Mouse (Mus musculus) embryonic facial prominence, embryonic 15.5 days (tissue): ENCODE results near the gene Borcs5. TPM values are rescaled to one million over a fixed set of nuclear protein-coding genes. Genes with fewer than 3 reads are reported as not detected.
A peak's percentile ranks its signal among the peaks of the same experiment; 100 is the strongest.
"Not testable (repeated sequence)": the region's sequence is repeated elsewhere in the genome, so short reads cannot be mapped to it uniquely, and the experiment has no call there.

Experiments used
- ATAC-seq: fragments of 200-750 bp; cut with Nextera tagmentation; 2 replicates; pipeline ENCODE4 v1.8.0; 2017; ENCODE audit warnings: low read depth, moderate TSS enrichment; ENCODE audit not compliant: insufficient number of reproducible peaks, low FRiP score, low TSS enrichment
- H3K27ac ChIP-seq: fragments of 300-500 bp; sonication (generic); replicated peaks from 2 replicates; pipeline ENCODE4 v1.5.1; 2015; ENCODE audit warnings: mild to moderate bottlenecking, inconsistent platforms
- H3K27me3 ChIP-seq: fragments of 300-500 bp; sonication (generic); 2 replicates; pipeline ENCODE4 v1.6.1; 2015; ENCODE audit warnings: inconsistent platforms
- H3K36me3 ChIP-seq: fragments of 300-500 bp; sonication (generic); 2 replicates; pipeline ENCODE4 v1.6.1; 2015; ENCODE audit warnings: mild to moderate bottlenecking, inconsistent platforms
- H3K4me1 ChIP-seq: fragments of 300-500 bp; sonication (generic); 2 replicates; pipeline ENCODE4 v1.6.1; 2015; ENCODE audit warnings: inconsistent platforms
- H3K4me2 ChIP-seq: fragments of 300-500 bp; sonication (generic); replicated peaks from 2 replicates; pipeline ENCODE4 v1.6.1; 2015; ENCODE audit warnings: mild to moderate bottlenecking, inconsistent platforms
- H3K4me3 ChIP-seq: fragments of 300-500 bp; sonication (generic); replicated peaks from 2 replicates; pipeline ENCODE4 v1.5.1; 2015; ENCODE audit warnings: mild to moderate bottlenecking, inconsistent platforms
- H3K9ac ChIP-seq: fragments of 300-500 bp; sonication (generic); 2 replicates; pipeline ENCODE4 v1.6.1; 2015; ENCODE audit warnings: inconsistent platforms
- H3K9me3 ChIP-seq: fragments of 300-500 bp; sonication (generic); replicated peaks from 2 replicates; pipeline ENCODE4 v1.6.1; 2016; ENCODE audit warnings: inconsistent platforms
- WGBS: fragments of 180-500 bp; shearing (Covaris S2); methylation state at CpG from one replicate; pipeline ENCODE4 v1.1.7; 2015; 5-methylcytosine and 5-hydroxymethylcytosine counted together
- polyA plus RNA-seq: library from polyadenylated mRNA; unstranded; fragments of >200 nt; fragmentation: Nextera tagmentation; extraction: Ambion mirVana; gene quantifications from 2 replicates; pipeline ENCODE4 v1.2.1, GENCODE M21; 2015

Gene Borcs5
- polyA plus RNA-seq, 1 experiment from 2014 or later = 21.8 TPM

DNA sequence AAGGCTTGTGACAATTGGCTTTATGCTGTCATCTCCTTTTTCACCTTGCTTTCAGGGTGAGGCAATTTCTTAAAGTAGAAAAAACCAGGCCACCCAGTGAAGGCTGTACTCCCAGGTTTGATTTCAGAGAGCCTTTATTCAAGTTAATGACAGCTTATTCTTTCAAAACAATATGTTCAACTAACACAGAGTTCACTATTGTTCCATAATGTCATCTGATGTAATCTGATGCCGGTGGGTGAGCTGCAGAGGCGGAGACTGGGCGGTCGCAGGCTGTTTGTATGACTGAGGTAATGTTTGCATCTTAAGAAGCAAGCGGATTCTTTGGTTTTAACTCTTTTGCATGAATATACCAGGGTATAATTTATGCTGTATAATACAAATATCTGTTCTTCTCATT lies 8.3 kb downstream of the Borcs5 start:
- no peak overlapping the region for H3K4me3 ChIP-seq
- H3K9me3 ChIP-seq = no peaks in the 10 kb centered on the region
- peaks cover 9% of the 10 kb centered on the region; the same call in 1 of the 2 replicates for H3K4me1 ChIP-seq
- H3K9ac ChIP-seq = no peak overlapping the region
- ATAC-seq = peak; percentile 73
- H3K36me3 ChIP-seq = peaks cover 8% of the 10 kb centered on the region; the same call in 1 of the 2 replicates
- no peaks in the 10 kb centered on the region for H3K27me3 ChIP-seq
- 8% methylated on average over 5 of the region's 5 CpGs for WGBS
- H3K4me2 ChIP-seq = no peak overlapping the region
- peak overlapping the region; percentile 68 for H3K27ac ChIP-seq

DNA sequence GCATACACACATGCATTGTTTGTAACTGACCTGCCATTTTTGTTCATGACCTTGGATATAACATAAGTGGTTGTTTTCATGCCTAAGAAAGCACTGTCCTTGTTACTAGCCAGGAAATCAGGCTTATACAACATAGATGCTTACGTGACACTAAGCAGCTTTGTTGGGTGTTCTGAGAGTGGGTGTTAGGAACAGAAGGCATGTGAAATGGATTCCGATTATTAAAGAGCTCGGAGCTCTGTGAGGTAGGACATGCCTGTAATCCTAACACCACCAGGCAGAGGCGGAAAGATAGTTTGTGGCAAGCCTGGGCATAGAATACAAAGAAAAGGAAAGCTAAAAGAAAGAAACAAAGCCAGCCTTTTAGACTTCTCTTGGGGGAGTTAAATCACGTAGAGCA lies 9.0 kb downstream of the Borcs5 start:
- peaks cover 9% of the 10 kb centered on the region; the same call in 1 of the 2 replicates for H3K4me1 ChIP-seq
- 69% methylated on average over 5 of the region's 5 CpGs for WGBS
- no peak for ATAC-seq
- no peaks in the 10 kb centered on the region for H3K27me3 ChIP-seq
- no peak overlapping the region for H3K4me3 ChIP-seq
- peaks cover 8% of the 10 kb centered on the region; the same call in 1 of the 2 replicates for H3K36me3 ChIP-seq
- H3K9ac ChIP-seq = no peak overlapping the region
- H3K9me3 ChIP-seq = no peaks in the 10 kb centered on the region
- H3K4me2 ChIP-seq = no peak overlapping the region
- H3K27ac ChIP-seq = peak overlapping the region; percentile 29

DNA sequence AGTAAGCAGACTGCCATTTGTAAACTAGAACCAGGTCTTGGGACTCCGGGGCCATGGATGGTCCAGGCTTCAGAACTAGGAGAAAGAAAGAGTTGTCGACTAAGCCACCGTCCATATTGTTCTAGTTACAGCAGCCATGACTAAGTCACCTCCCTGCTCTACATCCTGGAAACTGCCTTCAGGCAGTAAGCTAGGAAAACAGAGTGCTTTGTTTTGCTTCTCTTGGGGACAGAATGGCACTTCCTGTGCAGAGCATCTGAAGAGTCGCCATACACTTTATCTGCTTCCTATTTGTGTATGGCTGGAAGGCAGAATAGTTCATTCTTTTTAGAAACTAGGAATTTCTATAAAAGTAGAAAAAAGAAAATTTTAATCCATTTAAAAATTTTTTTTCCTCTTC lies 17.2 kb downstream of the Borcs5 start:
- Histone ChIP-seq H3K4me2 (no peak overlapping the region), H3K27ac (peak overlapping the region; percentile 48; the same call in 1 of the 2 replicates), H3K36me3 (no peaks in the 10 kb centered on the region), H3K4me3 (no peak overlapping the region), H3K9me3 (no peaks in the 10 kb centered on the region), H3K27me3 (no peaks in the 10 kb centered on the region), H3K4me1 (peaks cover 12% of the 10 kb centered on the region; the same call in 1 of the 2 replicates), H3K9ac (no peak overlapping the region)
- no peak for ATAC-seq
- 20% methylated on average over 4 of the region's 4 CpGs for WGBS

DNA sequence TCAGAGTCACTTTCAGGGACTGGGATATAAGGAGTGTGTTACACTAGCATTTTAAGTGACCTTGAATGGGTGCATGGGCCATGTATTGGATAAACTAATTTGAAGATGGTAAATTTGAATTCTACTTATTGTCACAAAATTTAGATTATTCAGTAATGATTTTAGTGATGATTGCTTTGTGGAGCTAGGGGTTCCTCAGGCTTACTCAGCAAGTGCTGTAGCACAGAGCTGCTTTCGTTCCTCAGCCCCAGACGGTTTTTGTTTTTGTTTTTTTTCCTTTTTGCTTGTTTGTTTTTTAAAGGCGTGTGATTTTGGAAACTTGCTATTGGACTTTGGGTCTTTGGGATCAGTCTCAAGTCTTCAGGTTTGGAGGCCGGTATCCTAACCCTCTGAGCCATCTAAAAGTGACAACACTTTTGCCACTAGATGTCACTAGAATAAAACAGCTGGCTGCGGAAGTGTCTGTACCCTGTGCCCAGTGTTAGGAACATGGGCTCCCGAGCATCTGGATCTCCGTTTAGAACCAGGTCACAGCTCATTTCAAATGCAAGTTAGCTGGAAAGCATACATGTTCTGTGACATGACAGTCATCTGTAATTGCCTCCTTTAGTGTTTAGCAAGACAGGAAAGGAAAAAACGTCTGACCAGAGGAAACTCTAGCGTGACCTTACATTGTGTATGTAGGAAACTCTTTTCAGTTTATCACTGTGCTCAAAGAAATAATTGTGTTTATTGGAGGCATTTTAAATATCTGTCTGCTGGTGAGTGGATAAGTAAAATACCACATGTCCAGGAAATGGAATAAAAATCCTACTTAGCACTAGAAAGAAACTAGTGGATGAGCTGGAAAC lies 20.0 kb downstream of the Borcs5 start:
- no peaks in the 10 kb centered on the region for H3K36me3 ChIP-seq
- H3K4me2 ChIP-seq = no peak overlapping the region
- H3K4me3 ChIP-seq = no peak overlapping the region
- ATAC-seq = peak; percentile 86; the same call in 1 of the 2 replicates
- H3K27ac ChIP-seq = no peak overlapping the region
- no peaks in the 10 kb centered on the region for H3K27me3 ChIP-seq
- WGBS = 12% methylated on average over 9 of the region's 9 CpGs
- no peak overlapping the region for H3K9ac ChIP-seq
- no peaks in the 10 kb centered on the region for H3K9me3 ChIP-seq
- peaks cover 12% of the 10 kb centered on the region; the same call in 1 of the 2 replicates for H3K4me1 ChIP-seq

DNA sequence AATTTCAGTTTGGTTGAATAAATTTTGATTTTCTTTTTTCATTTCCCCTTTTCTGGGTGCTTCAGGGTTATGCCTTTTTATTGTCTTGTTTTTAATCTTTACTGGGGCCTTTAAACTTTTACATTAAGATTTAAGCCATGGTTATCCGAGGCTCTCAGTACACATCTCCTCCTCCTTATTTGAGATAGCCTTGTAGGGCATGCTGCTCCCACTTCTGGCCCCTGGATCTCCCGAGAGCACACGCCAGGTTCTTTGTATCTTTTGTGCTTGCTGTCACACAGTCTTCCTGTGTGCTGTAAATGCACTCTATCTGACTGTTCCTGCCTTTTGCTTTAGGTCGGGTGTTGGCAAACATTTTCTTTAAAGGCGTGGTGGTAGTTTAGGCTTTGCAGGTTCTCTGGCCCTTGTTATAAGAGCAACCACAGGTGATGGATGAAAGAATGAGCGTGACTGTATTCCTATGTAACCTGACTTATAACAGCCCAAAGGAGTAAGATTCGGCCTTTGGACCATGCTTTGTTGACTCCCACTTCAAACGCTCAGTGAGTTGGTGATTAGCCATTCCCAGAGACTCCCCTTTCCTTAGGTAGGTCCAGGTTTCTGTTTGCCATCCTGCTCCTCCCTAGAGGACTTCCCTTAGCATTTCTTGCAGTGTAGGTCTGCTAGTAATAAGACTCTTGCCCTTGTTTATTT lies 21.6 kb downstream of the Borcs5 start:
- Histone ChIP-seq H3K9ac (no peak overlapping the region), H3K27ac (no peak overlapping the region), H3K9me3 (no peaks in the 10 kb centered on the region), H3K27me3 (no peaks in the 10 kb centered on the region), H3K4me1 (peaks cover 12% of the 10 kb centered on the region; the same call in 1 of the 2 replicates), H3K4me2 (no peak overlapping the region), H3K36me3 (no peaks in the 10 kb centered on the region), H3K4me3 (no peak overlapping the region)
- no peak for ATAC-seq
- 78% methylated on average over 8 of the region's 8 CpGs for WGBS

DNA sequence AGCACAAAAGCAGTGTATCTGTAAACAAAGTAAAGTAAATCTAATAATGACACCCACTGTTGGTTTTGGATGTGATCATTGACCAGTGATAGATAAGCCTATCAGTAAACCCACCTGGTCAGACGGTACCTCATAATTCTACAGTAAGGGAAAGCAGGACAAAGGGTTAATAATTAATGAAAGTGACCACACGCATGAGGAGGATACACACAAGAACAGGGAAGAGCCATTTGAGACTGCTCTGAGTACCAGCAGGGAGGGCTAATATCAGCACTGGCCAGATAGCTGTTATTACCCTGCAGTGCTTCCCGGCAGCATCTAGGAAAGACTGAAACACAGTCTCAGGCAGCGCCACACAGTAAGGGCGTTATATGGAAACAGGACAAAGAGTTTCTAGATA lies 25.3 kb downstream of the Borcs5 start:
- H3K4me3 ChIP-seq = no peak overlapping the region
- no peak overlapping the region for H3K4me2 ChIP-seq
- H3K9ac ChIP-seq = no peak overlapping the region
- H3K4me1 ChIP-seq = peaks cover 2% of the 10 kb centered on the region
- ATAC-seq = no peak
- H3K27me3 ChIP-seq = no peaks in the 10 kb centered on the region
- no peaks in the 10 kb centered on the region for H3K36me3 ChIP-seq
- H3K27ac ChIP-seq = no peak overlapping the region
- no peaks in the 10 kb centered on the region for H3K9me3 ChIP-seq
- 80% methylated on average over 5 of the region's 5 CpGs for WGBS

DNA sequence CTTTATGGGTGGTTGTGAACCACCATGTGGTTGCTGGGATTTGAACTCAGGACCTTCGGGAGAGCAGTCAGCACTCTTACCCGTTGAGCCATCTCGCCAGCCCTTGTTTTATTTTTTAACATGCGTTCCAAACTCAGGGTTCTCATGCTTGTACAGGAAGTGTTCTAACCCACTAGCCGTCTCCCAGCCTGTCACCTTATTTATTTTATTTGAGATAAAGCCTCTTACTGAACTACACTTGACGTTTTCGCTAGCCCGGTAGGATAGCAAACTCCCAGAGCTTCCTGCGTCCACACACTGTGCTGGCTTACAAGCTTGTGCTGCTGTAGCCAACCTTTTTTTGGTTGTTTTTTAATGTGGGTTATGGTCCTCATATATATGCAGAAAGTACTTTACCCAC lies 26.5 kb downstream of the Borcs5 start:
- Histone ChIP-seq H3K27ac (no peak overlapping the region), H3K4me3 (no peak overlapping the region), H3K27me3 (no peaks in the 10 kb centered on the region), H3K4me2 (no peak overlapping the region), H3K9me3 (no peaks in the 10 kb centered on the region), H3K4me1 (no peaks in the 10 kb centered on the region; the same call in 1 of the 2 replicates), H3K9ac (no peak overlapping the region), H3K36me3 (no peaks in the 10 kb centered on the region)
- no peak for ATAC-seq
- WGBS = 89% methylated on average over 9 of the region's 9 CpGs

DNA sequence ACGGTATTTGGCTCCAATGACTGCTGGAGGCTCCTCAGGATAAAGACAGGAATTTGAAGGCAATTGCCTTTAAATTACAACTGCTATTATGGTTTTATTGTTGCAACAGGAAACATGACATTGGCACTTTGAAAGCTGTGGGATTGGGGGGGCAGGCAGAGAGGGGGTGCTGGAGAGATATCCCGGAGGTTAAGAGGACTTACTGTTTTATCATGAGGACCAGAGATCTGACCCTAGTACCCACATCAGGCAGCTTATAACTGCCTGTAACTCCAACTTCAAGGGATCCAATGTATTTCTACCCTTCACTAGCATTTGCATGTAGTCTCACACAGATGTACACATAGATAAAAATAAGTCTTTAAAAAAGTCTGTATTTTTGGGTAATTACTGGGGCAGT lies 29.2 kb downstream of the Borcs5 start:
- Histone ChIP-seq H3K27ac (no peak overlapping the region), H3K4me1 (no peaks in the 10 kb centered on the region; the same call in 1 of the 2 replicates), H3K36me3 (no peaks in the 10 kb centered on the region), H3K9ac (no peak overlapping the region), H3K4me3 (no peak overlapping the region), H3K9me3 (no peaks in the 10 kb centered on the region), H3K4me2 (no peak overlapping the region), H3K27me3 (no peaks in the 10 kb centered on the region)
- ATAC-seq = no peak
- 69% methylated on average over 2 of the region's 2 CpGs for WGBS

DNA sequence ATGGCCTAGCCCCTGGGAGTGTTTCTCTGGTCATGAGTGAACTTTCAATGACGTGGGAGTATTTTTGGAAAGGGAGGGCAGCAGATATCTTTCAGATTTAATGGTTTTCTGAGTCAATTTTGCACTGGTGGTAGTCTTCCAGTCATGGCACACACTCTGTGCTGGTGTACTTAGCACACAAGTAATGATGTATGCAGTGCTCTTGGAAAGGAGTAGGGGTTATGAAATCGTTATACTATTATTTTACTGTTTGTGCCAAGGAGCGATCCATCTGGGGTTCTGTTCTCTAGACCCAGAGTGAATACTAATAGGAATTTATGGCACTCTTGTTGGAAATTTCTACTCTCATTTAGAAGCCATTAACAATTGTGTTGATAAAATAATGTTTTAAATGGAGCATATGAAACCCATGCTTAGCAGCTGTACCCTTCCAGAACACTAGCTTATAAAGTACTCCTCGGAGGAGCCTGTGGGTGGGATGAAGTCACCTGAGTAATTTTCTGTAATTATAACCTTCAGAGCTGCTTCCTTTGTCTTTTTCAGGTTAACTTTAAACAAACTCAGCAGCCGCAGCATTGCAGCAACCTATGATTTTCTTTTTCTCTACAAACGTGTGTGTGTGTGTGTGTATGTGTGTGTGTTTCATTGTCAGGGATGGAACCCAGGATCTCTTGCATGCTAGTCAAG lies 30.0 kb downstream of the Borcs5 start:
- Histone ChIP-seq H3K27ac (no peak overlapping the region), H3K9me3 (no peaks in the 10 kb centered on the region), H3K36me3 (no peaks in the 10 kb centered on the region), H3K27me3 (no peaks in the 10 kb centered on the region), H3K4me2 (no peak overlapping the region), H3K9ac (no peak overlapping the region), H3K4me3 (no peak overlapping the region), H3K4me1 (no peaks in the 10 kb centered on the region; the same call in 1 of the 2 replicates)
- 68% methylated on average over 6 of the region's 6 CpGs for WGBS
- ATAC-seq = no peak

DNA sequence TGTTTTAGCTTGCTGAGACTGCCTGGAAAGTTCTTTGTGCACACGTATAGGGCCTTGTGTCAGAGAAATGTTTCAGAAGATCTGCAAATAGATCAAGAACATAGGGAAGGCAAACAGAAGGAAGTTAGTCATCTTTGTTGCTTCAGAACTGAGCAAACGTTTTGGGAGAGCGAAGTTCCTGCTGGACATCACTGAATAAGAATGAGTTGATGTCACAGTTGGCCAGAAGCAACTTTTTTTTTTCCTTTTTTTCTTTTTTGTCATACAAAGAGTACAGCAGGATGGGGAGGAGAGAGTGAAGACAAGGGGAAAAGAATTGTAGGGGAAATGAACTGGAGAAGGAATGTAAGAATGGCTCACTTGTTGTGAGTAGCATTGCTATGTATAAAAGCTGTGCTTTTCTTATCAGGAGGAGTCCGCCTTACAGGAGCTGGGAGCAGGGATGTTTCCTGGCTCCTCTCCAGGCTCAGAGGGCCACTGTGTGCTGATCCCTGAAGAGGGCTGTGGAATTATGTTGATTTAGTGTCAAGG lies 31.6 kb downstream of the Borcs5 start:
- 55% methylated on average over 4 of the region's 4 CpGs for WGBS
- H3K9me3 ChIP-seq = no peaks in the 10 kb centered on the region
- no peak for ATAC-seq
- no peaks in the 10 kb centered on the region for H3K36me3 ChIP-seq
- H3K4me3 ChIP-seq = no peak overlapping the region
- no peak overlapping the region for H3K9ac ChIP-seq
- no peaks in the 10 kb centered on the region for H3K27me3 ChIP-seq
- no peak overlapping the region for H3K4me2 ChIP-seq
- no peak overlapping the region for H3K27ac ChIP-seq
- no peaks in the 10 kb centered on the region; the same call in 1 of the 2 replicates for H3K4me1 ChIP-seq

DNA sequence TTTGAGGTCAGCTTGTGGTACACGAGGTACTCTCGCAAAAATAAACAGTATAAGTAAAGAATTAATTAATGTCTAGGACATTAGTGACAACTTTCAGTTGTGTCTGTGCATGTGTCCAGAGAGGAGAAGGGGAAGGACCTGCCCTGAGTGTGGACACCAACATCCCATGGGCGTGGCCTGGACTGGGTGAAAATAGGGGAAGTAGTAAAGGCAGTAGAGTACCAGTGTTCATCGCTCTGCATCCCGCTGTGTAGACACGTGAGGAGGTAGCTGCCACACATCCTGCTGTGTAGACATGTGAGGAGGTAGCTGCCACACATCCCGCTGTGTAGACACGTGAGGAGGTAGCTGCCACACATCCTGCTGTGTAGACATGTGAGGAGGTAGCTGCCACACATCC lies 34.4 kb downstream of the Borcs5 start:
- not testable (repeated sequence) for ATAC-seq

More for the DNA sequence above, 34.4 kb downstream of the Borcs5 start:
- not testable (repeated sequence) for H3K4me2 ChIP-seq, H3K27me3 ChIP-seq, H3K9ac ChIP-seq, H3K9me3 ChIP-seq, H3K36me3 ChIP-seq, H3K4me1 ChIP-seq, H3K27ac ChIP-seq, H3K4me3 ChIP-seq
- WGBS = 88% methylated on average over 8 of the region's 8 CpGs
